Mouse (Mus musculus) E14TG2a.4 (cell line): Measurements from ENCODE around the gene Mdm2.

Source experiments
- CTCF ChIP-seq: conservative IDR thresholded peaks from 2 replicates; pipeline ENCODE4 v1.5.1; 2014; ENCODE audit warnings: low read length
- NANOG ChIP-seq: IDR thresholded peaks from 2 replicates; pipeline ENCODE4 v1.6.1; 2014; ENCODE audit warnings: borderline replicate concordance, low read length, mixed read lengths

DNA sequence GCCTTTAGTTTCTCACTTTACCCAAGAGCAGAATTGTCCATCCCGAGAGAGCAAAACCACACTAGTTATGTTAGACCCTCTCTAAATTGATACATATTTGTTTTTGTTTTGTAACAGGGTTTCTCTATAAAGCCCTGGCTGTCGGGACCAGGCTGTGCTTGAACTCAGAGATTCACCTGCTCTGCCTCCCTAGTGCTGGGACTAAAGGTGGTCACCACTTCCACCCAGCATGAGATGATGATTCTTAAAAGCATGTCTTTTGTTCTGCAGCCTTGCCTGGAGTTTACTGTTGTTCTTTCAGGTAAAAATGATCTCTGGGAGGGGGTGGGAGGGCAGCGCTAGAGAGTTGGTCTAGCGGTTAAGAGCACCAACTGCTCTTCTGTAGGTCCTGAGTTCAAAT, 15.8 kb upstream of the Mdm2 start:
- TF ChIP-seq CTCF (no peak), NANOG (no peak)
